Comparison of ENCODE assay signal across 8 mouse cellular contexts in genomic region chr17:46248189-46248522, GRCm38 (mm10). TPM values are rescaled to one million over a fixed set of nuclear protein-coding genes. Genes with fewer than 3 reads are reported as not detected.
DNase-seq lines count a peak whose midpoint lies in the region; ATAC-seq and TF ChIP-seq lines count a peak whose summit lies in the region.

No protein-coding gene starts in this region.

- H3K4me3 ChIP-seq in gastrocnemius, adult 2 months: peak overlapping the region; percentile 99
- peak overlapping the region; percentile 99 for H3K4me3 ChIP-seq in C2C12 (ENCODE audit: insufficient read depth, poor library complexity, severe bottlenecking)
- H3K4me3 ChIP-seq in forebrain, embryonic 12.5 days (replicated peaks): peak overlapping the region; percentile 92
- peak overlapping the region; percentile 86 to 95 for H3K4me3 ChIP-seq in liver, embryonic 14.5 days (ENCODE audit: insufficient read depth in 1 of 2, low read depth in 2 of 2, low read length in 2 of 2)

- peak overlapping the region; percentile 70 for H3ac ChIP-seq in C2C12 (ENCODE audit: control insufficient read depth, insufficient read length, low read depth)

- H3K4me2 ChIP-seq in forebrain, embryonic 12.5 days: peak overlapping the region; percentile 76
- peak overlapping the region; percentile 68 for H3K4me2 ChIP-seq in liver, embryonic 14.5 days (ENCODE audit: low read depth)

- no peak for TF ChIP-seq CTCF in gastrocnemius, adult 2 months (IDR thresholded peaks at IDR 0.05)
- no peak for TF ChIP-seq CTCF in C2C12 (IDR thresholded peaks at IDR 0.05; ENCODE audit: control insufficient read depth, insufficient read depth, insufficient read length)
- no peak for TF ChIP-seq CTCF in liver, embryonic 14.5 days (IDR thresholded peaks at IDR 0.05; ENCODE audit: low read depth)

- H3K27me3 ChIP-seq in C2C12 (ENCODE audit: control insufficient read depth, insufficient read depth, insufficient read length): no peaks in the 10 kb centered on the region
- H3K27me3 ChIP-seq in forebrain, embryonic 12.5 days: no peaks in the 10 kb centered on the region
- H3K27me3 ChIP-seq in liver, embryonic 14.5 days (ENCODE audit: control insufficient read depth, insufficient read depth, low read length): no peaks in the 10 kb centered on the region

- no peak for DNase-seq in gastrocnemius, adult 2 months
- no peak for DNase-seq in gastrocnemius, postnatal 4 days (ENCODE audit: low spot score in 2 of 2)
- no peak for DNase-seq in liver, embryonic 14.5 days (ENCODE audit: low read depth in 3 of 3, low spot score in 3 of 3)
- DNase-seq in urinary bladder, postnatal 25 days (ENCODE audit: low spot score): no peak
- no peak for DNase-seq in spleen, postnatal 4 days (ENCODE audit: low spot score in 2 of 2)
- DNase-seq in MN1 (ENCODE audit: low spot score): no peak

- H3K9me3 ChIP-seq in forebrain, embryonic 12.5 days: no peaks in the 10 kb centered on the region
- no peaks in the 10 kb centered on the region for H3K9me3 ChIP-seq in liver, embryonic 14.5 days (ENCODE audit: control insufficient read depth, low read length)

- H3K36me3 ChIP-seq in C2C12 (ENCODE audit: control insufficient read depth, insufficient read depth): peaks cover 71% of the 10 kb centered on the region
- peaks cover 63% of the 10 kb centered on the region for H3K36me3 ChIP-seq in forebrain, embryonic 12.5 days (replicated peaks)
- H3K36me3 ChIP-seq in liver, embryonic 14.5 days (replicated peaks; ENCODE audit: control insufficient read depth, insufficient read depth, low read depth): peaks cover 47% of the 10 kb centered on the region

- no peak for TF ChIP-seq EP300 in liver, embryonic 14.5 days (IDR thresholded peaks at IDR 0.05; ENCODE audit: low read depth)

- peak overlapping the region; percentile 97 for H3K27ac ChIP-seq in gastrocnemius, adult 2 months
- peak overlapping the region; percentile 84 for H3K27ac ChIP-seq in forebrain, embryonic 12.5 days
- peak overlapping the region; percentile 64 for H3K27ac ChIP-seq in liver, embryonic 14.5 days

- peaks cover 34% of the 10 kb centered on the region for H3K79me3 ChIP-seq in C2C12 (ENCODE audit: low read depth)

- H3K9ac ChIP-seq in forebrain, embryonic 12.5 days: peak overlapping the region; percentile 94
- H3K9ac ChIP-seq in liver, embryonic 14.5 days (replicated peaks): peak overlapping the region; percentile 82

- intact Hi-C loops in gastrocnemius, adult 2 months (cut with DNase I): no loop called here

- WGBS in forebrain, embryonic 12.5 days: under 1% methylated on average over 37 of the region's 37 CpGs
- under 1% methylated on average over 37 of the region's 37 CpGs for WGBS in liver, embryonic 14.5 days (ENCODE audit: insufficient replicate concordance)

- peaks cover 24% of the 10 kb centered on the region for H3K4me1 ChIP-seq in forebrain, embryonic 12.5 days
- peaks cover 13 to 15% of the 10 kb centered on the region in 2 experiments for H3K4me1 ChIP-seq in liver, embryonic 14.5 days (replicated peaks; ENCODE audit: control insufficient read depth in 2 of 2, insufficient read depth in 2 of 2, low read length in 1 of 2)

- H3K79me2 ChIP-seq in C2C12 (ENCODE audit: control insufficient read depth, insufficient read depth): peaks cover 64% of the 10 kb centered on the region

- ATAC-seq in forebrain, embryonic 12.5 days (ENCODE audit: low FRiP score): no peak; the same call in 1 of the 2 replicates
- ATAC-seq in liver, embryonic 14.5 days (ENCODE audit: insufficient read depth): peak; percentile 60

TF ChIP-seq in C2C12, 6 proteins besides CTCF, POLR2A, EP300 and RAD21:
- TF ChIP-seq CEBPB (IDR thresholded peaks at IDR 0.05; ENCODE audit: low read depth) (no peak), MYOD1 (IDR thresholded peaks at IDR 0.05; ENCODE audit: control insufficient read depth, insufficient read length, low read depth) (no peak), USF1 (IDR thresholded peaks at IDR 0.05; ENCODE audit: low read depth) (no peak), FOSL1 (IDR thresholded peaks at IDR 0.05; ENCODE audit: insufficient read depth, low read length, poor library complexity, severe bottlenecking) (no peak), MYOG (IDR thresholded peaks at IDR 0.05; ENCODE audit: control insufficient read depth, extremely low read depth, insufficient read length) (no peak), MAX (IDR thresholded peaks at IDR 0.05) (no peak)

RNA-seq across cellular contexts. Expression of gene Yipf3, which starts 0.3 kb away (rescaled TPM):
- total RNA-seq in gastrocnemius, adult 2 months (2021): 10 to 100 TPM; 55.8 to 59.5 TPM
- 10 to 100 TPM; 76.8 to 81.5 TPM for total RNA-seq in gastrocnemius, postnatal 4 days (2021)
- polyA plus RNA-seq in C2C12 (2012; fragmentation: generic; extraction: Trizol): 78.3 TPM
- polyA plus RNA-seq in forebrain, embryonic 12.5 days (2016; fragmentation: Nextera tagmentation; extraction: Ambion mirVana): 58.9 and 61.6 TPM in 2 replicates
- polyA plus RNA-seq in liver, embryonic 14.5 days (2012; rRNA removed): 22.4 and 23.2 TPM in 2 replicates
- 38.1 and 42.5 TPM in 2 replicates for polyA plus RNA-seq in liver, embryonic 14.5 days (2014; fragmentation: Nextera tagmentation; extraction: Ambion mirVana)

RNA-seq across cellular contexts. Expression of gene Polr1c, which starts 0.3 kb away (rescaled TPM):
- 10 to 100 TPM; 13.7 to 14.5 TPM for total RNA-seq in gastrocnemius, adult 2 months (2021)
- 10 to 100 TPM; 35.1 to 35.6 TPM for total RNA-seq in gastrocnemius, postnatal 4 days (2021)
- 125 TPM for polyA plus RNA-seq in C2C12 (2012; fragmentation: generic; extraction: Trizol)
- polyA plus RNA-seq in forebrain, embryonic 12.5 days (2016; fragmentation: Nextera tagmentation; extraction: Ambion mirVana): 96.2 and 102 TPM in 2 replicates
- 29.7 and 40.8 TPM in 2 replicates for polyA plus RNA-seq in liver, embryonic 14.5 days (2012; rRNA removed)
- 37.3 and 42.5 TPM in 2 replicates for polyA plus RNA-seq in liver, embryonic 14.5 days (2014; fragmentation: Nextera tagmentation; extraction: Ambion mirVana)

RNA-seq across cellular contexts. Expression of gene Lrrc73, which starts 5.2 kb away (rescaled TPM):
- under 1 TPM in 1 of 2 experiments, not detected in 1; 0.14 TPM for total RNA-seq in gastrocnemius, adult 2 months (2021)
- total RNA-seq in gastrocnemius, postnatal 4 days (2021): 1 to 10 TPM in 1 of 2 experiments, under 1 TPM in 1; 0.73 to 1.1 TPM
- 5.3 TPM for polyA plus RNA-seq in C2C12 (2012; fragmentation: generic; extraction: Trizol)
- polyA plus RNA-seq in forebrain, embryonic 12.5 days (2016; fragmentation: Nextera tagmentation; extraction: Ambion mirVana): 3.0 and 3.2 TPM in 2 replicates
- polyA plus RNA-seq in liver, embryonic 14.5 days (2012; rRNA removed): 0.11 and 0.17 TPM in 2 replicates
- polyA plus RNA-seq in liver, embryonic 14.5 days (2014; fragmentation: Nextera tagmentation; extraction: Ambion mirVana): 0.08 TPM in 1 of 2 replicates, not detected in the other

RNA-seq across cellular contexts. Expression of gene Tjap1, which starts 34.7 kb away (rescaled TPM):
- 10 to 100 TPM; 37.2 to 43.8 TPM for total RNA-seq in gastrocnemius, adult 2 months (2021)
- total RNA-seq in gastrocnemius, postnatal 4 days (2021): 10 to 100 TPM; 79.8 to 90.9 TPM
- polyA plus RNA-seq in C2C12 (2012; fragmentation: generic; extraction: Trizol): 79.3 TPM
- 56.0 and 58.4 TPM in 2 replicates for polyA plus RNA-seq in forebrain, embryonic 12.5 days (2016; fragmentation: Nextera tagmentation; extraction: Ambion mirVana)
- polyA plus RNA-seq in liver, embryonic 14.5 days (2012; rRNA removed): 11.0 and 12.0 TPM in 2 replicates
- polyA plus RNA-seq in liver, embryonic 14.5 days (2014; fragmentation: Nextera tagmentation; extraction: Ambion mirVana): 7.7 and 8.5 TPM in 2 replicates

RNA-seq across cellular contexts. Expression of gene Xpo5, which starts 45.6 kb away (rescaled TPM):
- total RNA-seq in gastrocnemius, adult 2 months (2021): 10 to 100 TPM; 10.8 to 12.2 TPM
- total RNA-seq in gastrocnemius, postnatal 4 days (2021): 10 to 100 TPM; 23.0 to 26.8 TPM
- 46.1 TPM for polyA plus RNA-seq in C2C12 (2012; fragmentation: generic; extraction: Trizol)
- polyA plus RNA-seq in forebrain, embryonic 12.5 days (2016; fragmentation: Nextera tagmentation; extraction: Ambion mirVana): 66.6 and 72.2 TPM in 2 replicates
- 12.8 and 15.3 TPM in 2 replicates for polyA plus RNA-seq in liver, embryonic 14.5 days (2012; rRNA removed)
- polyA plus RNA-seq in liver, embryonic 14.5 days (2014; fragmentation: Nextera tagmentation; extraction: Ambion mirVana): 17.9 and 19.1 TPM in 2 replicates
